Mouse (Mus musculus) cerebellum, adult 9-11 months (tissue): ENCODE measurements around the gene Cyp4a32.

Source experiments
- DNase-seq: peaks from one replicate; pipeline ENCODE4 v3.0.0; 2022

The Cyp4a32 gene

GRCm38 (mm10) chr4:115657104-115657866, 56.5 kb downstream of the Cyp4a32 start:
- no peak for DNase-seq

GRCm38 (mm10) chr4:115657867-115658249, 57.1 kb downstream of the Cyp4a32 start:
- no peak for DNase-seq

GRCm38 (mm10) chr4:115659190-115659589, 58.4 kb downstream of the Cyp4a32 start:
- DNase-seq: no peak
